Mouse (Mus musculus): ENCODE data around the gene Tmem265. TPM values are rescaled to one million over a fixed set of nuclear protein-coding genes. Genes with fewer than 3 reads are reported as not detected.

Tmem265 gene
- total and polyA plus RNA-seq, 3 experiments, result not detected

DNA sequence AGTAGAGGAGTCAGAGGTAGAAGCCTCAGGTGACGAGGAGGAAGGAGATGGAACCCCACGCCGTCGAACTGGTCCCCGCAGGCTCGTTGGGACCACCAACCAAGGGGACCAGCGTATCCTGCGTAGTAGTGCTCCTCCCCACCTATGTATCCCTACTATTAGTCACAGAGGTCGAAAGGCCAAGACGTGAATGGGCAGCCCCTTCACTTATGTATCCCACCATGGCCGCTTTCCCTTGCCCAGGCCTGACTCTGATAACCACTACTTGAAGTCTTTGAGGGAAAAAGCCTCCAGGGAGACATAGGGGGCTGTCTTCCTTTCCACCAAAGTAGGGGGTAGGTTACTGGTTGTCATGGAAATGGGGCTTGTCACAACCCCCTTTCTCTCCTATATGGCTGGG, 610 bp upstream of the Tmem265 start:
- no peak for DNase-seq
- no peak overlapping the region for H3K27ac ChIP-seq
- no peak overlapping the region for H3K9ac ChIP-seq (ENCODE audit: low read depth, low read length)
- peaks cover 2% of the 10 kb centered on the region; the same call in 1 of the 2 replicates for H3K36me3 ChIP-seq (ENCODE audit: control insufficient read depth, insufficient read depth, low read length)
- no peaks in the 10 kb centered on the region for H3K27me3 ChIP-seq (ENCODE audit: control insufficient read depth, insufficient read depth, low read length)
- peaks cover 2% of the 10 kb centered on the region for H3K4me1 ChIP-seq (ENCODE audit: control insufficient read depth, insufficient read depth, low read length)
- WGBS, result 96% methylated on average over 11 of the region's 11 CpGs
- no peak overlapping the region for H3K4me3 ChIP-seq
- H3K79me2 ChIP-seq (replicated peaks; ENCODE audit: control insufficient read depth, insufficient read depth, low read length), result no peaks in the 10 kb centered on the region
- intact Hi-C loops (cut with DNase I), result no loop called here
- TF ChIP-seq POLR2A (IDR thresholded peaks at IDR 0.05; ENCODE audit: insufficient read depth, low read depth, low read length) (no peak), CTCF (IDR thresholded peaks at IDR 0.05) (no peak), EP300 (IDR thresholded peaks at IDR 0.05; ENCODE audit: insufficient read depth, low read depth, low read length) (no peak)

DNA sequence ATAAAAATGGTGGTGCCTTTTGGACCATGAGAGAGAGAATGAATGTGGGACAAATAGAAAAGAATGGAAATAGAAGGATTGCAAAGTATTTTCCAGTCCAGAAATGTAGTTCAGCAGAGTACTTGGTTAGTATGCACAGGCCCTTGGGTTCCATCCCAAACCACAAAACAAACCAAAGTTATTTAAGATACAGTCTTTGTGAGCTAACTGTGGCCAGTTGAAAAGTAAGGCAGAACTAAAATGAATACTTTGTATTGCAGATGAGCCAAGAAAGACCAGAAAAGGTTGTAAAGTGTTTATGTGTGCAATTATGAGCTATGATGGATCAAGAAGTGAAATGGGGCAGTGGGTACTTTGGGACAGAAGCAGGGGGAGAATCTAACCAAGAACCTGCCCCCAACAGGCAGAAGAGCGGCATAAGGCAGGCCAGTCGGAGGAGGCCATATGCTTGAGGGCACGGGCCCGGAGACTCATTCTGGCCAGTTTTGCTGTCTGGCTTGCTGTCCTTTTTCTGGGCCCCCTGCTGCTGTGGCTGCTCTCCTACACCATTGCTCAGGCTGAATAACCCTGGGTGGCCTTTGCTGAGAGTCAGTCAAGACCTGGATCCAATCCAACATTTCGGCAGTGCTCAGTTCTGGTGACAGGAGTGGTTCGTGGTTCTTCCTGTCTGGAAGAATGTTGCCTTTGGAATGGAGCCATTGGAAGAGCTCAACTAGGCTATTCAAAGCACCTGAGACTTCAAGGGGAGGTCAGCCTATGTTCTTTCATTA, 3.4 kb downstream of the Tmem265 start:
- intact Hi-C loops (cut with DNase I), result no loop called here
- DNase-seq, result peak in 1 of 2 experiments; percentile 49
- peaks cover 2% of the 10 kb centered on the region for H3K4me1 ChIP-seq (ENCODE audit: control insufficient read depth, insufficient read depth, low read length)
- H3K36me3 ChIP-seq (ENCODE audit: control insufficient read depth, insufficient read depth, low read length), result peaks cover 2% of the 10 kb centered on the region; the same call in 1 of the 2 replicates
- H3K4me3 ChIP-seq, result no peak overlapping the region
- no peak overlapping the region; the same call in 1 of the 2 replicates for H3K27ac ChIP-seq
- H3K9ac ChIP-seq (ENCODE audit: low read depth, low read length), result no peak overlapping the region
- no peaks in the 10 kb centered on the region for H3K79me2 ChIP-seq (replicated peaks; ENCODE audit: control insufficient read depth, insufficient read depth, low read length)
- TF ChIP-seq CTCF (IDR thresholded peaks at IDR 0.05) (peak; percentile 42), POLR2A (IDR thresholded peaks at IDR 0.05; ENCODE audit: insufficient read depth, low read depth, low read length) (no peak)
- no peaks in the 10 kb centered on the region for H3K27me3 ChIP-seq (ENCODE audit: control insufficient read depth, insufficient read depth, low read length)
- 20% methylated on average over 6 of the region's 6 CpGs for WGBS

DNA sequence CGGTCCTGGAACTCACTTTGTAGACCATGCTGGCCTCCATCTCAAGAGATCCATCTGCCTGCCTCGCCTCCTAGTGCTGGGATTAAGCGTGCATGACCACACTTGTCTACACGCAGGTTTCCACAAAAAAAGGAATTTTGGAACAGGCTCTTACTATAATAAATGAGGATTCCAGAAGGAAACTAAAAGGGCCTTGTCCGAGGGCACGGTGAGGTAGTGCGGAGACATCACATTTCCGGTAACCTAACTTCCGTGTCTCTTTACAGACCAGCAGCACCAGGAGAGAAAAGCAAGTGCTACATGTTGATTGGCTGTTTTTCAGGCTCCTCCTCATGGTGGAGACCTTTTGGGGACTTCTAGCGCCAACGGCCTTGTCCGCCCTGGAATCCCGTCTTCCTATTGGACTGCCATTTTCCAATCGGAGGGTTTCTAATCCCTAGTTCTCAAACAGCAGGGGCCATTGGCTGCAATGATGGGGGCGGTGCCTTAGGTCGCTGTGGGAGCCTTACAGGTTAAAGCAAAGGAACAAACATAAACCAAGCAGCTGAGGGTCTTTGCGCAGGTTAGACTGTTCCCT, 11.8 kb downstream of the Tmem265 start, which contains the start of gene Phkg2:
TSS of gene Phkg2 (plus strand) at position 446 of the 577 bp plus-strand sequence.
- Histone ChIP-seq H3K27ac (peak within 1 kb of the TSS; percentile 80), H3K36me3 (ENCODE audit: control insufficient read depth, insufficient read depth, low read length) (no peaks in the 10 kb centered on the region), H3K9ac (ENCODE audit: low read depth, low read length) (peak within 1 kb of the TSS; percentile 88), H3K79me2 (replicated peaks; ENCODE audit: control insufficient read depth, insufficient read depth, low read length) (no peaks in the 10 kb centered on the region), H3K4me3 (peak within 1 kb of the TSS; percentile 59), H3K4me1 (ENCODE audit: control insufficient read depth, insufficient read depth, low read length) (peaks cover 6% of the 10 kb centered on the region), H3K27me3 (ENCODE audit: control insufficient read depth, insufficient read depth, low read length) (no peaks in the 10 kb centered on the region)
- intact Hi-C loops (cut with DNase I), result loop anchor here (2.0 kb wide), 1 partner anchor 16 kb away; the partner anchor contains the start of genes Ccdc189 and Rnf40
- WGBS, result under 1% methylated on average over 17 of the region's 17 CpGs
- TF ChIP-seq POLR2A (IDR thresholded peaks at IDR 0.05; ENCODE audit: insufficient read depth, low read depth, low read length) (peak; percentile 92), EP300 (IDR thresholded peaks at IDR 0.05; ENCODE audit: insufficient read depth, low read depth, low read length) (0 out of 2 replicates have a peak, but pooled peaks have one; percentile 30), CTCF (IDR thresholded peaks at IDR 0.05) (peak; percentile 7; the same call in 1 of the 2 replicates)
- peak; percentile 84 to 94 for DNase-seq

DNA sequence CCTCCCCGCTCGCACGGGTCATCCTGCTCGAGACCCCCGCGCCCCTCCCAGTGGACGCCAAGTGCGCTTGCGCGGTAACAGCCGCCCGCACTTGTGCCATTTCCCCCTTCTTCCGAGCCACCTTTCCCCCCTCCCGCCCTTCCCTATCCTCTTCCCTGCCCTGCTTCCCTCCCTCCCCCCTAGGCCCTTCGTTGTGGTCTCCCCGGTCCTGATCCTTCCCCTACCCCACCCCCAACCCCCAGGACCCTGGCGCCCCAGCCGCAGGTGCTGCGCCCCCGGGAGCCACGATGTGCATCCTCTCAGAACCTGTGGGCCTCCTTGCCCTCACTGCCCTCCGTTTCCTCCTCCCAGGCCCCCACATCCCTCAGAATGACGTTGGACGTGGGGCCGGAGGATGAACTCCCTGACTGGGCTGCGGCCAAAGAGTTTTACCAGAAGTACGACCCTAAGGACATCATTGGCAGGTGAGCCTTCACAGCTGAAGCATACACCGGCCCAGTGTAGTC, 12.4 kb downstream of the Tmem265 start:
- no peaks in the 10 kb centered on the region for H3K36me3 ChIP-seq (ENCODE audit: control insufficient read depth, insufficient read depth, low read length)
- peak overlapping the region; percentile 59 for H3K4me3 ChIP-seq
- DNase-seq, result peak in 1 of 2 experiments; percentile 25
- 1% methylated on average over 27 of the region's 28 CpGs for WGBS
- TF ChIP-seq CTCF (IDR thresholded peaks at IDR 0.05), result no peak
- TF ChIP-seq EP300 (IDR thresholded peaks at IDR 0.05; ENCODE audit: insufficient read depth, low read depth, low read length), result no peak
- TF ChIP-seq POLR2A (IDR thresholded peaks at IDR 0.05; ENCODE audit: insufficient read depth, low read depth, low read length), result no peak
- H3K79me2 ChIP-seq (replicated peaks; ENCODE audit: control insufficient read depth, insufficient read depth, low read length), result no peaks in the 10 kb centered on the region
- H3K27me3 ChIP-seq (ENCODE audit: control insufficient read depth, insufficient read depth, low read length), result no peaks in the 10 kb centered on the region
- intact Hi-C loops (cut with DNase I), result loop anchor here (2.0 kb wide), 1 partner anchor 15 kb away; the partner anchor contains the start of genes Ccdc189 and Rnf40
- H3K4me1 ChIP-seq (ENCODE audit: control insufficient read depth, insufficient read depth, low read length), result peaks cover 6% of the 10 kb centered on the region
- H3K27ac ChIP-seq, result peak overlapping the region; percentile 80
- peak overlapping the region; percentile 88 for H3K9ac ChIP-seq (ENCODE audit: low read depth, low read length)

DNA sequence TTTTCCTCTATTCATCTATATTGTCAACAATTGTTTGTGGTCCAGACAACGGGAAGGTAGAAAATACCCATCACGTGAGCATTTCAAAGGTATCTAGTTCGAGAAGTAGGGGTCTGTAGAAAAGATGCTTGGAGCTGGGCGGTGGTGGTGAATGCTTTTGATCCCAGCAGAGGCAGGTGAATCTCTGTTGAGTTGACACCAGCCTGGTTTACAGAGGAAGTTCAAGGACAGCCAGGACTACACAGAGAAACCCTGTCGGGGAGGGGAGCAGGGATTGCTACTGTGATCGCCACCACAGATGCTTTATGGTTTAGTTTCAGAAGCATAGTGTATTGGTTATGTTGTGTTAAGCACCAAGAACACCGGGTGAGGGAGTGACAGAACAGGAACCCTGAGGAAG, 12.9 kb downstream of the Tmem265 start:
- no peaks in the 10 kb centered on the region for H3K79me2 ChIP-seq (replicated peaks; ENCODE audit: control insufficient read depth, insufficient read depth, low read length)
- peak overlapping the region; percentile 80 for H3K27ac ChIP-seq
- no peak for DNase-seq
- TF ChIP-seq EP300 (IDR thresholded peaks at IDR 0.05; ENCODE audit: insufficient read depth, low read depth, low read length) (no peak), POLR2A (IDR thresholded peaks at IDR 0.05; ENCODE audit: insufficient read depth, low read depth, low read length) (no peak)
- WGBS, result 16% methylated on average over 7 of the region's 7 CpGs
- H3K4me3 ChIP-seq, result peak overlapping the region; percentile 59
- no peak overlapping the region for H3K9ac ChIP-seq (ENCODE audit: low read depth, low read length)
- peaks cover 6% of the 10 kb centered on the region for H3K4me1 ChIP-seq (ENCODE audit: control insufficient read depth, insufficient read depth, low read length)
- H3K27me3 ChIP-seq (ENCODE audit: control insufficient read depth, insufficient read depth, low read length), result no peaks in the 10 kb centered on the region
- H3K36me3 ChIP-seq (ENCODE audit: control insufficient read depth, insufficient read depth, low read length), result no peaks in the 10 kb centered on the region
- intact Hi-C loops (cut with DNase I), result no loop called here

Data from heart, adult 2 months (tissue).